Mouse (Mus musculus) ES-E14 (cell line): ENCODE measurements around the gene Col1a1.

Source experiments
- CHD2 ChIP-seq: IDR thresholded peaks from 2 replicates; pipeline ENCODE4 v1.6.1; 2014; ENCODE audit warnings: mild to moderate bottlenecking, low read depth, low read length, inconsistent platforms
- HCFC1 ChIP-seq: IDR thresholded peaks from 2 replicates; pipeline ENCODE4 v1.6.1; 2012; ENCODE audit warnings: low read length, inconsistent platforms, borderline replicate concordance; ENCODE audit not compliant: insufficient read depth
- MAFK ChIP-seq: IDR thresholded peaks from 2 replicates; pipeline ENCODE4 v1.6.1; 2014; ENCODE audit warnings: mild to moderate bottlenecking, low read depth, low read length, inconsistent platforms; ENCODE audit not compliant: insufficient read depth
- ZC3H11A ChIP-seq: IDR thresholded peaks from 2 replicates; pipeline ENCODE4 v1.6.1; 2012; ENCODE audit warnings: low read depth, mild to moderate bottlenecking, inconsistent platforms, low read length, borderline replicate concordance

DNA sequence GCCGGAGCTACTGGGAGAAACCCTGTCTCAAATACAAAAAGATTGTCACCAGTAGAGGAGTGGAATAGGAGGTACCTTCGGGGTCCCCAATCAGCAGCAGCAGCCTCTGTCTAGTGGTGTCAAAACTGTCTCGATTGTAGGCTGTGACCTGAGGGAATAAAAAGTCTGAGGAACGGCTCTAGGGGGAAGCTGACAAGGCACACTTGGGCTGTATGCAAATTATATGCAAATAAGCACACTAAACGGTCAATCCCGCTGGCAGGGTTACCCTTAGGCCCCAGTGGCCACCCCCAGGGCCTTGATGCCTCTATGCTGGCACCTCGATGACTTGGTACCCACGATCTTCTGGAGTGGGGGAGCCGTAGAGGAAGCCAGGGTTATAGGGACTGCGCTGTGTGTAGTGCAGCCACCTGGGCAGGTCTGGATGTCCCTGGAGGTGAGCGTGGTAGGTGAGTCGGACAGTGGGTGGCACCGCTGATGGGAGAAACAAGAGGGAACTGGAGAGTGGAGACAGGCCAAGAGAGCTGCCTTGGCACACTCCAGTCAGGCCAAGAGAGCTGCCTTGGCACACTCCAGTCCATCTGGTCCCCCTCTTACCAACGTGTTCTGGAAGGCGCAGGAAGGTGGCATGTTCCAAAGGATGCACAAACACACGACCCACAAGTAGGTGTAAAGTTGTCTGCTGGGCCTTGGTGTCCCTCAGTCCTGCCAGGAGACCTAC, 36.0 kb downstream of the Col1a1 start:
- no peak for TF ChIP-seq CHD2
- TF ChIP-seq MAFK: no peak
- TF ChIP-seq ZC3H11A: no peak
- TF ChIP-seq HCFC1: no peak
